Mouse (Mus musculus) common myeloid progenitor, adult 5-6 weeks (primary cell): ENCODE results near the gene Wdr45. TPM values are rescaled to one million over a fixed set of nuclear protein-coding genes. Genes with fewer than 3 reads are reported as not detected.
A peak's percentile ranks its signal among the peaks of the same experiment; 100 is the strongest.
"Not testable (repeated sequence)": the region's sequence is repeated elsewhere in the genome, so short reads cannot be mapped to it uniquely, and the experiment has no call there.

Experiments used
- ATAC-seq: replicated peaks from 2 replicates; pipeline ENCODE4 v1.8.0; 2016; ENCODE audit warnings: low read depth, mild to moderate bottlenecking, moderate TSS enrichment, inconsistent platforms; ENCODE audit not compliant: poor library complexity, severe bottlenecking
- total RNA-seq: library from RNA; stranded (forward); fragments of 200-1000, 187-1606 nt; gene quantifications from 2 replicates; pipeline ENCODE4 v1.2.3, GENCODE M21; 2017

The Wdr45 gene
- total RNA-seq, 1 experiment from 2014 or later, result 31.1 TPM

DNA sequence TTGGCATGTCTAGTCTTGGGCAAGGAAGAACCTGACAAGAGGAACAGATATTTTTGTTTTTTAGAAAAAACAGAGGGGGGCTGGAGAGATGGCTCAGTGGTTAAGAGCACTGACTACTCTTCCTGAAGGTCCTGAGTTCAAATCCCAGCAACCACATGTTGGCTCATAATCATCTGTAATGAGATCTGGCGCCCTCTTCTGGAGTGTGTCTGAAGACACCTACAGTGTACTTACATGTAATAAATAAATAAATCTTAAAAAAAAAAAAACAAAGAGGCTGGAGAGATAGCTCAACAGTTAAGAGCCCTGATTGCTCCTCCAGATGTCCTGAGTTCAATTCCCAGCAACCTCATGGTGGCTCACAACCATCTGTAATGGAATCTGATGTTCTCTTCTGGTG lies 1.9 kb downstream of the Wdr45 start:
- not testable (repeated sequence) for ATAC-seq

DNA sequence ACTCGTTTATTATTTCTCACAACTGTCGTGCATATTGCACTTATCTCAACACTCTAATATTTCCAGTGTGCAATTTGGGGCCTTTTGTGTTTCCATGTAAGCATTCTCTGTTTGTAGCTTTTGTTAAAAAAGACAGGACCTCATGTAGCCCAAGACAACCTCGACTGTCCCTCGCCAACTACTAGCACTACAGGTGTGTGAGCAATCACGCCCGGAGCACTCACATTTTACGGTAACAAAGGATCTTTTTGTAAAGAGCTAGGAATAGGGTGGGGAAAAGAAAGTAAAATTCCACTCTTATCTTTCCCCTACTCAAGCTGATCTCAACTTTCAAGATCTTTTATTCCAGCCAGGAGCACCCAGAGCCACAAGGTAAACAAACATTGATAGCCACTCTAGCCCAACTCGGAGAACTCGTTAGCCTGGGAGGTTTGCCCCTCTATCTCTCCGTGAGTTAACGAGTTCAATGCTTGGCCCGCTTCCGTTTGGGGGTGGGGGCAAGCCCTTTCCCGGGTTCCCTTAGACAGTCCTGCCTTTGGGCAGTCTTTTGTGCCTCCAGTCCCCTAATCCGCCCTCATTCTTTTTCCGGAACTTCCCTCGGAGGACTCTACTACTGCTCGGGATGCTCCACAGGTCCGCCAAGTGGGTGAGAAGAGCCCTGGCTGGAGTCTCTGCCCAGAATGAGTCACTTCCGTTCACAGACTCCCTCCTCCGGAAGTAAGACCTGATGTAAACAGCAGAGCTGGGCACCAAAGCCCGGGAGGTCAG lies 7.6 kb downstream of the Wdr45 start, which contains the start of gene Gm45208:
Gm45208 (plus strand) TSS at position 732 of the 768 bp plus-strand sequence.
- peak; percentile 98 for ATAC-seq

DNA sequence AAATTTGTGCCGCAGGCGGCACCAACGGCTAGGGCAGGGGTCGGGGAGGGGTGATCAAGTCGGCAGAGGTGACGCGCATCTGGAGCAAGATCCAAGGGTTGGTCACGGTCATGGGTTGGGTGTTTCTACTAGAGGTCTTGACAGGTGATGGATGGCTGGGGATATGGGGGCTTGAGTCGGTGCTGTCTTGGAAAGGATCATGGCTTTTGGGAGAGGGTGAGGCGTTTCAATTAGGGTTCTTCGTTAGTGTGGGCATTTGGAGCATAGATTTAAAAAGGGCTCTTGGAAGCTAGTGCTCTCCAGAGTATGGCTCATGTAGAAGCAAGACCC lies 8.1 kb downstream of the Wdr45 start:
- ATAC-seq, result no peak

DNA sequence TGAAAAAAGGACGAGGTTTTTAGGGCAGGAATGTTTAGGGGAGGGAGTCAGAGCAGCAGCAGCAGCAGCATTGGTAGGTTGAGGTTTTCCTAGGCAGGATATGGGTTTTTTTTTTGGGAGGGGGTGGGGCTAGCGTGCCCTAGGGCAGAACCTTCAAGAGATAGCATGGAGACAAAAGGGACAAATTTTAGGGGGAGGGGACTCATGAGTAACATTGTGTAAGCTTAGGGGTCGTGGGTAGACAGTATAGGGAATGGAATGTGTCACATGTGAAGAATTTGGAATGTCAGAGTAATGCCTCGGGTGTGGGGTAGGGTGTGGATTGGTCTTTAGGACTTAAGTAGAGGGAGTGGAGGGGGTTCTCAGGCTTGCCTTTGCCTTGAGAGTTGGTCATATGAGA lies 8.6 kb downstream of the Wdr45 start:
- ATAC-seq, result no peak

DNA sequence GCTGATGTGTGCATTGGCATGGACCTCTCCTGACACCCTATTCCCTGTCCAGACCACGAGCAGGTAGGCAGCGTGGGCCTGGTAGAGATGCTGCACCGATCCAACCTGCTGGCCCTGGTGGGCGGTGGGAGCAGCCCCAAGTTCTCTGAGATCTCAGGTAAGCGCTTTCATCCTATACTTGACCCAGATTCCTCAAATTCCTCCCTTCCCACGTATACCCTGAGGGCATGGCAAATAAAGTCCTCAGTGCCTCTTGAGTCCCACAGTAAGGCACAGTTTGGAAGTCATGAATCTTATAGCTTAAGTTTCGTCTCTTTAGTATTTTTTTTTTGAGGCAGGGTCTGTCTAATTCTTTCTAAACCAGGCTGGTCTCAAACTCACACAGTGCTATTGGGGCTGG lies 10.0 kb downstream of the Wdr45 start:
- ATAC-seq, result no peak

DNA sequence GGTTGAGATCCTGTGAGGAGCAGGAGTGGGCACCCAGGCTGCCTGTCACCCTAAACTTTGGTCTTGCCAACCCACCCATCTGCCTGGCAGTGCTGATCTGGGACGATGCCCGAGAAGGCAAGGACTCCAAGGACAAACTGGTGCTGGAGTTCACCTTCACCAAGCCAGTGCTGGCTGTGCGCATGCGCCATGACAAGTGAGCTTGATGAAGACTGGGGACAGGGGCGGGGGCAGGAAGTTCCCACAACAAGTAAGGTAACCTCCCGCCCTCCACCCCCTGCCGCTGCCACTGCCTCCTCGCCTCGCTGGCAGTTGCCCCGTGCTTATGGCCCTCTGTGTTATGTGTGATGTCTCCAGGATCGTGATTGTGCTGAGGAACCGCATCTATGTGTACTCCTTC lies 11.7 kb downstream of the Wdr45 start:
- ATAC-seq, result no peak

DNA sequence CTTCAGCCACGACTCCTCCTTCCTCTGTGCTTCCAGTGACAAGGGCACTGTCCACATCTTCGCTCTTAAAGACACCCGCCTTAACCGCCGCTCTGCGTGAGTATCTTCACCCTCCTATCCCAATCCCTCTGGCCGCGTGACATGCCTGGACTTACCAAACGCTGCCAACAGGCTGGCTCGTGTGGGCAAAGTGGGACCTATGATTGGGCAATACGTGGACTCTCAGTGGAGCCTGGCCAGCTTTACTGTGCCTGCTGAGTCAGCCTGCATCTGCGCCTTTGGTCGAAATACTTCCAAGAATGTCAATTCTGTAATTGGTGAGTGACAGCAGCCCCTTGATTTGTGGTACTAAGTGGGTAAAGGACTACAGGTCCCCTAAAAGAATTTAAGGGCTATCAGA lies 13.0 kb downstream of the Wdr45 start:
- ATAC-seq, result no peak

DNA sequence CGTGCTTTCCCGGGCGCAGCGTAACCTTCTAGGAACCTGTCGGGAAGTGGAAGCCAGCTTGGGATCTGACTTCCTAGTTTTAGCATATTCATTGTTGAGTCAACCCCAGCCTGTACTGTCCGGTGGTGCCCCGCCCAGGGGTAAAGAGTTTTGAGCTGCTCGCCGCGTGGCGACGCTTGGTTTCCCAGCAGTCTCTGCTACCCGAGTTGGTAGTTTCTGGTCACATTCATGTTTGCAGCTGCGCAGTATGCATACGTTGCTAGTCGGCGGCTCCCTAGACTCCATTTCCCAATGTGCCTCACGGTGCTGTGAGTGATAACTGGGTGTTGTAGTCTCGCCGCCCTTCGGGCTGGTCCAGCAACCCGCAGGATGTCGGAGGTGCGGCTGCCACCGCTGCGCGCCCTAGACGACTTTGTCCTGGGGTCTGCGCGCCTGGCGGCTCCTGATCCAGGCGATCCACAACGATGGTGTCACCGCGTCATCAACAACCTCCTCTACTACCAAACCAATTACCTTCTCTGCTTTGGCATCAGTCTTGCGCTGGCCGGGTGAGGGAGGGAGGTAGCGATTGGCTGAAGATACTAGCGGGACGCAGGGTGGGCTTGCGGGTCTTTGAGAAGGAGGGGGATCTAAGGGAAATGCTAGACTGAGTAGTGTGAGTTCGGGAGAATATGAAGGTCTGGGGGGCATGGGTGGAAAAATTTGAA lies 14.2 kb downstream of the Wdr45 start, which contains the start of gene Praf2:
Praf2 (plus strand) TSS at position 225 of the 707 bp plus-strand sequence.
- ATAC-seq, result peak; percentile 98

DNA sequence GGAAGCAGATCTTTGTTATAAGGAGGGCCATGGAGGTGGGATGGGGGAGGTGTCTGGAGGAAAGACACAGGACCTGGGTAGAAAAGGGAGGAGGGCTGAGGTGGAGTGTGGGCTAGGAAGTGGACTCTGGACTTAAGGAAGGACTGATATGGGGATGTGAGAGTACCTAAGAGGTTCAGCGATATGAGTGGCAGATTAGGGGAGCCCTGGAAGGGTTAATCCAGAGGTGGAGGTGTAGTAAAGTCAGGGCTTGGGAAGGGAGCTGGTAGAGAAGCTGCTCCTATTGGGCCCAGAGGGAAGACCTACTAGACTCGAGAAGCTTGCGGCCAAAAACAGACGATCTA lies 14.8 kb downstream of the Wdr45 start:
- ATAC-seq, result no peak

DNA sequence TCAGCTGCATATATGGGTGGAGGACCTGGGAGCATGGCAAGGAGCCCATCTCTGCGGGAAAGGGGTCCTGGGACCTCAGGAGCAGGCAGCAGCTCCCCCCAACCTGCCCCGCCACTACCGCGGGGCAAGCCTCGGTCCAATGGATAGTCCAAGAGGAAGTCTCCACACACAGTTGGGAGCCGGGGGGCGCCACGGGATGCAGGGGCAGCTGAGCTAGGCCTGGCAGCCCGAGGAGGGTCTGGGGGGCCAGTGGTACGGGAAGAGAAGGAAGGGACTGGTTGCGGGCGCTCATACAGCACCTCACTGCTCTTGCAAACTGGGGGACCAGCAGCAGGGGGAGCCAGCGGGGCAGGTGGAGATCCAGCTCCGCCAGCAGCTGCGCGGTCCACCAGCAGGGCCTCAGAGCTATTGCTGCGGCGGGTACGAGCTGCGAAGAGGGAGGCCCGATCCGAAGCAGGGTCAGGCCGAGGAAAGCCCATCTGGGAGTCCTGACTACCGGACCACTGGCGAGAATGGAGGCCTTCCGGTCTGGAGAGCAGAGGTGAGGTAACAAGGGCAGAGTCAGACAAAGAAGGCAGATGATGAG lies 19.5 kb downstream of the Wdr45 start:
- peak; percentile 99 for ATAC-seq

DNA sequence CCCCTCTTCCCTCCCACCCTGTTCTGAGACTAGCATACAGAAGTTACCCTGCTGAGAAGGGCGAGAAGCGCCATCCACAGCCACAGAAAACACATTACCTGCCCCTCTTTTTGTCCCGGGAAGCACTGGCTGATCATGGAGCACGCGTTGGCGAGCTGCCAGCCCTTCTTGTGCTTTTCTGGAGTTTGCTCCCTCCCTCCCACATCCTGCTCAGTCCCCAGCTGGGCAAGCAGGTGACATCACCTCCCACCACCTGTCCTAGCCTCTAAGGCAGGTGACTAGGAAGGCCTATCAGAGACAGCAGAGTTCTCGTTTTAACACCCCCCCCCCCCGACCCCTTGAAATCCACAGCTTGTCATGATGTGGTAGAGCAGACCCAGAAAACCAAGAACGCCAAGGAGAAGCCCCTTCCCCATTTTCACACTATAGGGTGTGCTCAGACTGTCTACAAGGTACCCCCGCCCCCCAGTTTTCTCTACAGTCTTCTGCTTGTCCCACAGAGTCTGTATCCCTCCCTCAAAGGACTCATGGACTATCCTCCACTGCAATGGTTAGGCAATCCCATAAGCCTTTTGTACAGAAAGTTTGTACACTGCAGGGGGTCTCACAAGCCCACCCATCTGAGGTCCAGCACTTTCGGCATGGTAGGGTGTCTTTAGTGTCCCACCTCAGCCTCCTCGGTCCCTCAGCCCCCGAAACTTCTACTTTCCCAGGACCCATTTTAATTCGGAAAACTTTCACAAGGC lies 25.4 kb downstream of the Wdr45 start:
- no peak for ATAC-seq

DNA sequence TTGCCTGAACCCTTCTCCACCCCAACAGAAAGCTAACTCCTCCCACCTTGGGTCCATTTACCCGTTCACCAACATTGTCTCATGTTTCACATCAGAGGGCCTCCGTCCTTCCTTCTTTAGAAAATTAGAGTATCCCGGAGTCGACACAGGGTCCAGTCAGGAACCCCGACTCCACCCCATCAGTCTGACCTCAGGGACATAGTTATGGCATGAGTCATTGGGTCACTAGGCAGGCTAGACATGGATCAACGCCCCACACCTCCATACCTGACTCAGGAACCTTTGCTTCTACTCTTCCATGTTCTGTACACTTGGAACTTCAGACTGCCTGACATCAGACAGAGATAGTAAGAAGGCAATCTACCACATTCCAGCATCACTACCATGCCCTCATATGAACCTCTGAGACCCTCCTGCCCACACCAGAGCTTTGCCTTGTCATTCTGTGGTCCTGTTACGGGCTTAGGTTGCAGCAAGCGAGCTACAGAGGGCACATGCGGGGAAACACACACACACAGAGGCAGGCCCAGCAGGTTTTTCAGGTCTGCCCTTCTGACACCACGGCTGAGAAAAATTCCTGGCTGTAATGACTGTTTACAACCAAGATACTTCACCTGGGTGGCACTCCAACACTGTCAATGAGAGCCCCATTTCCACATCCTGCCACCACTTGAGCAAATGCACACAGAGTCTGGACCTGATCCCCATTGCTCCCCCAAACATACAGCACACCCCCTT lies 26.1 kb downstream of the Wdr45 start:
- no peak for ATAC-seq

DNA sequence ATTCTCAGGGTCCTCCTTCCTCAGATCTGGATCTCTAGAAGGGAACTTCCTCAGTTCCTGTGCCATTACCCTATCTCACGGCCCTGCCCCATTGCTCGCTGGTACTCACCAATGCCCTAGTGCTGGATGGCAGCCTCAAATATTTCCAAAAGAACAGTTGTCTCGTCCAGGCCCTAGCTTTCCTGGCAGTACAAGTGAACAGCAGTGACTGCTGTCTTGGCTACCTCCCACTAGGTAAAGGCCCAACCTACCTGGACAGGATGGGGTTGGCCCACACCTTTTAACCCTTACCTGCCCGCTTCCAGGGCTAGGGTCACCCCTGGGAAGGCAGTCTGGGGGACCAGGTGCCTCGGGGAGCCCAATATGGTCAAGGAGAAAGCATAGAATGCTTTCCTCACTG lies 27.0 kb downstream of the Wdr45 start:
- ATAC-seq, result no peak

DNA sequence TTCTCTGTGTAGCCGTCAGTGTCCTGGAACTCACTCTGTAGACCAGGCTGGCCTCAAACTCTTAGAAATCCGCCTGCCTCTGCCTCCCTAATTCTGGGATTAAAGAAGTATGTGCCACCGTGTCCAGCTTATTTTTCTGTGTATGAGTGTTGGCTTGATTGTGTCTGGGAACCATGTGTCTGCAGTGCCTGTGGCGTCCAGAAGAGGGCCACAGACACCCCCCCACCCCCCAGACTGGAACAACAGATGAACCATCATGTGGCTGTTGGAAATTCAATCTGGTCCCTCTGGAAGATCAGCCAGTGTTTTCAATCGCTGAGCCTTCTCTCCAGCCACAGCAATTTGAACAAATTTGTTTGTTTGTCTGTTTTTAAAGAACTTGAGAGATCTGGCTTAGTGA lies 29.3 kb downstream of the Wdr45 start:
- ATAC-seq, result peak; percentile 62; the same call in 1 of the 2 replicates

DNA sequence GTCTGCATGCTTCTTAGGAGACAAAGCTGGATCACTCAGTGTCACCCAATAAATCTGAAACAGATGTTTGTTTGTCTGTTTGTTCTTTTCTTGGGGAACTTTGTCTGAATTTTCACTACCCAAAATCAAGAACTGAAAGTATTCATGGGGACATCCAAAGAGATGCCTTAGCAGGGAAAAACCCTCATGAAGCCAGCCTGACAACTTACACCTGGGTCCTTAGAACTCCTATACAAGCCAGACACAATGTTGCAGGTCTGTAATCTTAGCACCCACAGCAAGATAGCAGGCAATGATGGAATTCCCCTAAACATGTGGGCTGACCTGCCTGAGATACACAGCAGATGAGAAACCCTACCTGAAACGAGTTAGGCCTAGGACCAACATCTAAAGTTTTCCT lies 30.8 kb downstream of the Wdr45 start:
- no peak for ATAC-seq

DNA sequence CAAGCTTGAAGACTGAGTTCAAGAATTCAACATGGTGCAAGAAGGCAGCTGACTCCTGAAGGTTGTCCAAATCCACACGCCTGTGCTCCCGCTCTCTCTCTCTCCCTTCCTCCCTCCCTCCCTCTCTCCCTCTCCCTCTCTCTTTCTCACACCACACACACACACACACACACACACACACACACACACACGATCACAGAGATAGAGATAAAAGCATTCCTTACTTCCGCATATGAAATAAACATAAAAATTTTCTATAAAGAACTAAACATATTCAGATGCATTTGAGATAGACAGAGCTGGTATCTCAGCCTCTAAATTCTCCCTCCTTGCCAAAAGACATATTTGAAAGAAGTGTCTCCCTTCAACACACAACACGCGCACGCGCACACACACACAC lies 31.3 kb downstream of the Wdr45 start:
- ATAC-seq, result no peak

DNA sequence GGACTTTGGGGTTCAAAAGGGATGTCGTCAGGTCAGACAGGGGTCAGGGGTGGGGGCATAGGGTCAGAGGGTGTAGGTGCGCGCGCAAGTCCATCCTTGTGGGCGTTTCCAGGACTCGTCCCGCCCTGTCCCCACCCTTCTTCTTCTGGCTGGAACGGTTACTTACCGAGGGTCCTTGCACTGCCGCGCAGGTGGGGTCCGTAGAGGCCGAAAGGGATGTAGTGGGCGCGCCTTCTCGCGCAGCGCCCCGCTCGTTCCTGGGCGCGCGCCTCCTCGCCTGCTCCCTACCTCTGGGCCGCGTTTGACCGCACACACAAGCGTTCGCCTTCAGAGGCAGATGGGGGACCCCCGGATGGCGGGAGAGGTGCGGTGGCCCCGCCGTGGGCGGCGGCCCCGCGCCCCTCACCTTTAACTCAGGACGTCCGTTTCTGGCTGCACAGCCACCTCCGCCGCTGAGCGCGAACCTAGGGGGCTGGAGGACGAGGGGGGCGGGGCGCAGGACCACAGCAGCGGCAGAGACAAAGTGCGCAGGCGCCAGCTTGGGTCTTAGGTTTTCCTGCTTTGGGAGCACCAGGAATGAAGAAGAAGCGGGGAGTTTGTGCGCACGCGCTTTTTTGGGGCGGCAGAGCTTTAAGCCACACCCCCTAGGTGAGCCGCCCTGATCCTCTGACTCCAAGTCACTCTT lies 36.4 kb downstream of the Wdr45 start, which contains the start of gene Ccdc120:
Ccdc120 (minus strand) TSS at position 474 of the 685 bp plus-strand sequence.
- peak; percentile 63; the same call in 1 of the 2 replicates for ATAC-seq

DNA sequence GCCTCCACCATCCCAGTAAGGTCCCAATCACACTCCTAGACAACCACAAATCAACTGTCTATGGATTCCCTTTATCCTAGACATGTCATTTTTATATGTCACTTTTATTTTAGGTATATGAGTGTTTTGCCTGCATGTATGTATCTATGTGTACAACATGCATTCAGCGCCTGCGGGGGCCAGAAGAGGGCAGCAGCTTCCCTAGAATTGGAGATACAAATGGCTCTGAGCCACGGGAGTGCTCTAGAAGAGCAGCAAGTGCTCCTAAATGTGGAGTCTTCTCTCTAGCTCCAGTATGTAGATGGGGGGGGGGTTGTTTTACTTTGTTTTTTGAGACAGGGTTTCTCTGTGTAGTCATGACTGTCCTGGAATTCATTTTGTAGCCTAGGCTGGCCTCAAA lies 39.5 kb downstream of the Wdr45 start:
- ATAC-seq, result peak; percentile 89
